Mouse (Mus musculus) 416B (cell line): Measurements from ENCODE around the gene Rgcc.

Experiments
- DNase-seq: peaks from one replicate; pipeline ENCODE4 v3.0.0; 2011; ENCODE audit warnings: low read depth

The Rgcc gene

DNA sequence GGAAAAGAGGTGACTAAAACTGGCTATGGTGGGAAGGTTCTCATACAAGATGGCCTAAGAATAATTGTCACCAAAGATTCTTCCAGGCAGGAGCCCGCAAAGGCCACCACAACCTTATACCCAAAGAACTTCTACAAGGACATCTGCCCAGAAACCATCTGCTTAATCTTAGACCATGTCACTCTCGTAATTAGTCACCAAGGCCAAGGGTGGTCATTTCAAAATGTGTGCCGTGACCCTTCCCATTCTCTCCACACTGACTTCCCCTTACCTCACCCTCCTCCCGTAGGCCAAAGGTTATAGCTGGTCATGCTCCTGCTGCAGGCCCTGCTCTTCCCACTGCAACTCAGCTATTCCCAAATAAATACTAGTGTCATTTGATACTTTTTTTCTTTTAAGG, 22.5 kb downstream of the Rgcc start:
- DNase-seq: peak; percentile 68

- DNase-seq: no peak
These were observed 23.5 kb downstream of the Rgcc start for GRCm38 (mm10) chr14:79277922-79278321.

DNA sequence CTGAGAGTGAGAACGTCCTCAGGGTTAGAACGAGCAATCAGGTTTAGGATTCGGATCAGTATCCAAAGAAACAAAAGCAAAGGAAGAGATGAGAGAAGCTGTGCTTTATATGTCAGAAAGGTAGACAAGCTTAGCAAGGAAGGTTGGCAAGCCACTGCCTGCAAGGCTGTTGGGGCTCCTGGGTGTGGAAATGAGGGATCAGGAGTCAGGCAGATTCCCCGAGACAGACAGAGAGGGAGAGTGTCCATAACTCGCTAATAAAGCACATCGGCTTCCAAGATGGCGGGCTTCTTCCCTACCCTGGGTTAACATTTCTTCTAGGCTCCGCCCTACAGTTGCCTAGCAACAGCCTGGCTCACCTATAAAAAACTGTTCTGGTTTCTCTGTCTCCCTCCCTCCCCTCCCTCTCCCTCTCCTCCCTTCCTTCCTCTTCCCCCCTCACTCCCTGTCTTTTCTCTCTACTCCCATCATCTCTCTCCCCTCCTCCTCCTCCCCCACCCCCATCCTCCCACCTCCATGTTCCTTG, 25.5 kb downstream of the Rgcc start:
- no peak for DNase-seq

DNA sequence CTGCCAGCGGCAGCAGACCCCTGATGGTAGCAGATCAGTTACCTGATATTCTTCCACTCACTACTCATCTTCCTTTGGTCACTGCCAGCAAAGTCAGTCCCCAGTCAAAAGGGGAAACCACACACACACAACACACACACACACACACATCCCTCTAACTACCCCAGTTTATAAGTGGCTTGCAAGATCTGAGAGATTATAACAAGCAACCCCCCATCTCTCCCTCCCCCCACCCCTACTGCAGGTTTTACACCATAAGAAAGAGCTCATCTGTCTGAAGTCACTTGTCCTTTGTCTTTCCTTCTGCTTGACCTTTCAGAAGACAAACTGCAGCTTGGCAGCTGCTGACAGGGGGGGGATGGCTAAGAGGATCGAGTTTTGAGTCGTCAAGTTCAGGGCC, 26.0 kb downstream of the Rgcc start:
- peak; percentile 59 for DNase-seq

DNA sequence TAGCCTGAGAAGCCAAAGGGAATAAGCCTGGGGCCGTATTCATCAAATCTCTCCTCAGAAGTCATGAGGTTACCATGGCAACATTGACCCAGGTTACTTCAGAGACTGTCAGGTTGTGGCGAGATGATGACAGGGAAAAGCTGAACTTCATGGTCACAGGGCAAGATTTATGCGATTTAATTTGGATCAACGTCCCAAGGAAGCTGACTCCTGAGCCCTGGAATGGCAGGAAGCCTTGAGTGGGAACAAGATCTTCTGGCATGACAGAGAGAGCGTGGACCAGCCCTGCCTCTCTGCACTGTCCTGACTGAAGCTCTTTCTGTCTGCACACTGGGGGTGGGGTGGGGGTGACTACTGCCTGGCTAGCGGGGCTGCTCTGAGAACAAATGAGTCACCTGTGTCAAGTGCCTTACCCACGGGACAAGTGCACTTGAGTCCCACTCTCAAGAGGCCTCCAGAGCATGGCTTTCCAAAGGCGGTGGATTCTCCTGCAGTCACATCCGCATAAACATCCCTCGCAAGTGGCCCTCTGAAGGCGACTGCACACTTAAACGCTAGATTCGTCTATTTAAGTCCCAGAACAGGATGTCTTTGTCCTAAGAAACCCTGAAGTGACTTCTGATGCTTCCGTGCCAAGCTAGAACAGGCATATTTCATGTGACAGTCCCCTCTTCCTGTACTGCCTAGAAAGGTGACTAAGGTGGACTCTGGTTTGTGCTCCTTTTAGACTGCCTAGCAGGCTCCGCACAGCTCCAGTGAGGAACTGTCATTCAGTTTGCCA, 27.6 kb downstream of the Rgcc start:
- DNase-seq: no peak

DNA sequence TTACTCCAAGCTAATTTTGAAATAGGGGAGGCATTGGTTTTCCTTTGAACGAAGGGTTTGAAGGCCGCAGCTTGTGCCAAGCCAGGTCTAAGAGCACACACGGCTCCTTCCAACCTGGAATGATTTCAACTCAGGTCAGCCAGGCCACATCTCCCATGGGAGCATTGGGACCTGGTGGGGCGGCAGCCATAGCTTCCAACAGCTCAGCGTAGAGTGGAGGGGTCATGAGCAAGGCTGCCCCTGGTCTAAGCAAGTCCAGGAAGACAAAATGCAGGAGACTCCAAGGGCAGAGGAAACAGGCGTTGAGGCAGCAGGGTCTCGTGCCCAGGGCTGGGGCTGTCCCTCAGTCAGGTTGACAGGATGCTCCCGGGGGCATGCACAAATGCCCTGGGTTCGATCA, 28.5 kb downstream of the Rgcc start:
- DNase-seq: no peak

GRCm38 (mm10) chr14:79272188-79272694, 29.2 kb downstream of the Rgcc start:
- no peak for DNase-seq

GRCm38 (mm10) chr14:79269551-79269950, 31.9 kb downstream of the Rgcc start:
- no peak for DNase-seq

DNA sequence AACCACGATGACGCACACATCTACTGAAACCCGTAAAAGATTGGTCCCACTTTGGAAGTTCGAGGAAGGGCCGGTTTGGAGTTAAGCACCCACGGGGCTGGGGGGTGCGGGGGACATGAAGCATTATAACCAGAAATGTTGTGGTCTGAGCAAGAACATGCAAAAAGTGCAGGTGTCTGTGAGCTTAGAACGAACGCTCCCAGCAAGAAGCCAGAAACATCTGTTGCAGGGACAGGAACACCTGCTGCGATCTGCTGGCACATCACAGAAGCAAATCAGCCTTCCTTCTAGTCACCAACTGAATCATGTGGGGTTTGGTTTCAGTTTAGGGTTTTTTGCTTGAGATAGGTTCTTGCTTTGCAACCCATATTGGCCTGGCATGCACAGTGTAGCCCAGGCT, 33.6 kb downstream of the Rgcc start:
- DNase-seq: no peak

GRCm38 (mm10) chr14:79267382-79267781, 34.1 kb downstream of the Rgcc start:
- peak; percentile 22 for DNase-seq

GRCm38 (mm10) chr14:79266408-79266807, 35.0 kb downstream of the Rgcc start:
- no peak for DNase-seq

DNA sequence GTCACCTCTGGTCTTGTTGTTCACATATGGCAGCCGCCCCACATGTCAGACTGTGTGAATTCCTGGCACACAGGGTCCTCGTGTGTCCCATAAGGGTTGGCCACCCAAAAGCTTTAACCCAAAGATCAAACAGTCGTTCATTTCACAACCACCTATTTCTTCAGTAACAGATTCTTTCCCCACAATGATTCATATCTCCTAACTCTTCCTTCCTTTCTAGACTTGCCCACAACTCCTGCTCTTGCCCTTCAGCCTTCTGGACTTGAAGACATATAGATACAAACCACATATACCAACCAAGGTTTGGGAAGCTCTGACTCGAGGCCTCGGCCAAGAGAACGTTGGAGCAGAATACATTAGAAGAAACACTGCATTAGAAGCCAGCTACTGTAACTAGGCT, 35.7 kb downstream of the Rgcc start:
- DNase-seq: peak; percentile 85

DNA sequence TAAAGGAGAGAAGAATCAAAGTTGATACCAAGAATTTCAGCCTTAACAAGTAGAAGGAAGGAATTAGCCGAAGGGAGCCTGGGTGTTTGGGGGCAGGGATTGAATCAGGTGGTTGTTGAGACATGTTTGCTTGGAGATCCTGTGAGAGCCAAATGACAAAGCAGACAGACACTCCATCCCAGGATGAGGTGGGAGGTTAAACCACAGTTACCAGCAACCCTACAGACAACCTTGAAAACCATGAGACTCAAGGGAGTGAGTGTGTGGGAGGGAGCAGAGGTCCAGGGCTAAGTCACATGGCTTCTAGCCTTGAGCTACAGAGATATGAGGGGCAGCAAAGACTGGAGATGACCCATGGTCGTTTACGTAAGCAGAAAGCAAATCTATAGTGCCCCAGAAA, 38.1 kb downstream of the Rgcc start:
- peak; percentile 24 for DNase-seq

GRCm38 (mm10) chr14:79262677-79263076, 38.8 kb downstream of the Rgcc start:
- DNase-seq: no peak

- DNase-seq: no peak
These were observed 42.2 kb downstream of the Rgcc start for GRCm38 (mm10) chr14:79259062-79259779.

DNA sequence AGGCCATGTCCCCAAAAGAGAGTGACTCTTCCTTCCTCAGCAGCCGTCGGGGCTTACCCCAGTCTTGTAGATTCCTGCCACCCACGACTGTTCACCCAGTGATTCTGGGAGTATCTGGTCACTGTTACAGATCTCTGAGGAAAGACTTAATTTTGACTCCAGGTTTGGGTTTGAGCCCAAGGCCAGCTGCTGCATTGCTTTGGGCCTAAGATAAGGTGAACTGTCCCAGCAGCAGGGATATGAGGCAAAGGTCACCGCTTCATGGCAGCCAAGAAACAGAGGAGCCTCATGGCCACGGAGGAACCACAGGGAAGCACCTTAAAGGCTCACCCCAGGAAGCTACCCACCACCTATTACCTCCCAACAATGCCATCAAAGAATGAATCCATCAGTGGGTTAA, 44.8 kb downstream of the Rgcc start:
- no peak for DNase-seq

- no peak for DNase-seq
These were observed 45.7 kb downstream of the Rgcc start for GRCm38 (mm10) chr14:79255786-79256185.

- DNase-seq: no peak
These were observed 49.6 kb downstream of the Rgcc start for GRCm38 (mm10) chr14:79251727-79252285.

DNA sequence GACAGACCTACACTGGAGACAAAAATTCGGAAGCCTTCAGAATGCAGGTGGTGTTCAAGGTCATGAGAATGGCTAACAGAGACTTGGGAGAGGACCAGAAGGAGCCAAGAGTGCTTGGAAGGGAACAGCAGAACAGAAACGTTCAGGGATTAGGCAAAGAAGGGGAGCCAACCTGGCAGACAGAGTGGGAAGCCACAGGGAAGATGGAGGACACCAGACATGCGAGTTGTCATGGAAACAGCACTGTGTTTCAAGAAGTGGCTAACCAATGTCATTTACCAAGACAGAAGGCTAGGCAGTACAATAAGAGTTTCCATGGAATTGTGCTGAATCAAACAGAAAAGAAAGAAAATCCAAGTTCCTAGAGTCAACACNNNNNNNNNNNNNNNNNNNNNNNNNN, 56.9 kb downstream of the Rgcc start:
- no peak for DNase-seq

GRCm38 (mm10) chr14:79243038-79243883, 58.2 kb downstream of the Rgcc start:
- DNase-seq: peak; percentile 93

DNA sequence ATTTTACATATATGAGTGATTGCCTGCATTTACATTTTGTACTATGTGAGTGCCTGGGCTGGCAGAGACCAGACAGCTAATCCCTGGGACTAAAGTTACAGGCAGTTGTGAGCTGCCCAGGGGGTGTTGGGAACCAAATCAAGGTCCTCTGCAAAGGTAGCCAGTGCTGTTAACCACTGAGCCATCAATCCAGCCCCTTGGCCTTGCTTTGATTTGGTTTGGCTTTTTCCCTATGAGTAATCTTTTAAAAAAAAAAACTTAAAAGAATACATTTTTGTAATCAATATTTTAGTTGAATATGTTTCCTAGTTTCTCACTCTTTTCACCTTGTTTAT, 59.1 kb downstream of the Rgcc start:
- DNase-seq: no peak
